Mouse (Mus musculus) liver, embryonic 13.5 days (tissue): ENCODE measurements around the gene Fbn1. TPM values are rescaled to one million over a fixed set of nuclear protein-coding genes. Genes with fewer than 3 reads are reported as not detected.

ENCODE experiments used
- ATAC-seq: fragments of 200-750 bp; cut with Nextera tagmentation; 2 replicates; pipeline ENCODE4 v1.8.0; 2017; ENCODE audit warnings: low read depth, mild to moderate bottlenecking, moderate number of reproducible peaks, moderate library complexity
- DNase-seq: peaks from one replicate; pipeline ENCODE4 v3.0.0; 2022
- H3K27ac ChIP-seq: fragments of 300-500 bp; sonication (generic); 2 replicates; pipeline ENCODE4 v1.5.1; 2015; ENCODE audit warnings: moderate library complexity, mild to moderate bottlenecking, inconsistent platforms
- H3K27me3 ChIP-seq: fragments of 300-500 bp; sonication (generic); 2 replicates; pipeline ENCODE4 v1.6.1; 2015; ENCODE audit warnings: mild to moderate bottlenecking, inconsistent platforms
- H3K36me3 ChIP-seq: fragments of 300-500 bp; sonication (generic); 2 replicates; pipeline ENCODE4 v1.6.1; 2015; ENCODE audit warnings: mild to moderate bottlenecking, inconsistent platforms
- H3K4me1 ChIP-seq: fragments of 300-500 bp; sonication (generic); replicated peaks from 2 replicates; pipeline ENCODE4 v1.6.1; 2015; ENCODE audit warnings: inconsistent platforms
- H3K4me2 ChIP-seq: fragments of 300-500 bp; sonication (generic); 2 replicates; pipeline ENCODE4 v1.6.1; 2015; ENCODE audit warnings: inconsistent platforms, mild to moderate bottlenecking, moderate library complexity
- H3K4me3 ChIP-seq: fragments of 300-500 bp; sonication (generic); replicated peaks from 2 replicates; pipeline ENCODE4 v1.5.1; 2015; ENCODE audit warnings: mild to moderate bottlenecking, inconsistent platforms
- H3K9ac ChIP-seq: fragments of 300-500 bp; sonication (generic); 2 replicates; pipeline ENCODE4 v1.6.1; 2015; ENCODE audit warnings: mild to moderate bottlenecking, inconsistent platforms
- H3K9me3 ChIP-seq: fragments of 300-500 bp; sonication (generic); replicated peaks from 2 replicates; pipeline ENCODE4 v1.6.1; 2016; ENCODE audit warnings: inconsistent platforms
- WGBS: fragments of 180-500 bp; shearing (Covaris S2); methylation state at CpG from one replicate; pipeline ENCODE4 v1.1.7; 2015; ENCODE audit not compliant: insufficient replicate concordance; 5-methylcytosine and 5-hydroxymethylcytosine counted together
- polyA plus RNA-seq: library from polyadenylated mRNA; unstranded; fragments of >200 nt; fragmentation: Nextera tagmentation; extraction: Ambion mirVana; gene quantifications from 2 replicates; pipeline ENCODE4 v1.2.1, GENCODE M21; 2015

The Fbn1 gene
- polyA plus RNA-seq, 1 experiment from 2014 or later = 1.2 TPM

- WGBS = 80% methylated on average over 7 of the region's 7 CpGs
- no peaks in the 10 kb centered on the region for H3K4me1 ChIP-seq
- H3K4me2 ChIP-seq = no peak overlapping the region
- no peak overlapping the region for H3K27ac ChIP-seq
- no peak for ATAC-seq
- H3K9ac ChIP-seq = no peak overlapping the region
- no peaks in the 10 kb centered on the region for H3K36me3 ChIP-seq
- DNase-seq = no peak
- no peak overlapping the region for H3K4me3 ChIP-seq
- H3K27me3 ChIP-seq = no peaks in the 10 kb centered on the region
- H3K9me3 ChIP-seq = no peaks in the 10 kb centered on the region
Observed at GRCm38 (mm10) chr2:125383273-125383641, 124.5 kb downstream of the Fbn1 start.

GRCm38 (mm10) chr2:125382613-125383272, 125.0 kb downstream of the Fbn1 start:
- H3K27ac ChIP-seq = no peak overlapping the region
- no peaks in the 10 kb centered on the region for H3K27me3 ChIP-seq
- WGBS = 65% methylated on average over 7 of the region's 7 CpGs
- ATAC-seq = no peak
- H3K4me3 ChIP-seq = no peak overlapping the region
- no peaks in the 10 kb centered on the region for H3K4me1 ChIP-seq
- no peaks in the 10 kb centered on the region for H3K36me3 ChIP-seq
- DNase-seq = no peak
- H3K4me2 ChIP-seq = no peak overlapping the region
- H3K9me3 ChIP-seq = no peaks in the 10 kb centered on the region
- H3K9ac ChIP-seq = no peak overlapping the region

- no peak for DNase-seq
- Histone ChIP-seq H3K4me2 (no peak overlapping the region), H3K9ac (no peak overlapping the region), H3K36me3 (no peaks in the 10 kb centered on the region), H3K4me1 (no peaks in the 10 kb centered on the region), H3K4me3 (no peak overlapping the region), H3K27ac (no peak overlapping the region), H3K9me3 (no peaks in the 10 kb centered on the region), H3K27me3 (no peaks in the 10 kb centered on the region)
- 72% methylated on average over 2 of the region's 2 CpGs for WGBS
- no peak for ATAC-seq
Observed at GRCm38 (mm10) chr2:125380086-125380485, 127.7 kb downstream of the Fbn1 start.

GRCm38 (mm10) chr2:125379206-125379605, 128.6 kb downstream of the Fbn1 start:
- DNase-seq (no peak), ATAC-seq (no peak)
- H3K9me3 ChIP-seq = no peaks in the 10 kb centered on the region
- H3K4me2 ChIP-seq = no peak overlapping the region
- no peak overlapping the region for H3K27ac ChIP-seq
- WGBS = 54% methylated on average over 2 of the region's 2 CpGs
- no peaks in the 10 kb centered on the region for H3K36me3 ChIP-seq
- no peaks in the 10 kb centered on the region for H3K27me3 ChIP-seq
- H3K4me3 ChIP-seq = no peak overlapping the region
- H3K4me1 ChIP-seq = no peaks in the 10 kb centered on the region
- H3K9ac ChIP-seq = no peak overlapping the region

- Histone ChIP-seq H3K36me3 (no peaks in the 10 kb centered on the region), H3K27ac (no peak overlapping the region), H3K4me3 (no peak overlapping the region), H3K9ac (no peak overlapping the region), H3K9me3 (no peaks in the 10 kb centered on the region), H3K4me2 (no peak overlapping the region), H3K4me1 (no peaks in the 10 kb centered on the region), H3K27me3 (no peaks in the 10 kb centered on the region)
- DNase-seq (no peak), ATAC-seq (no peak)
- 81% methylated on average over 5 of the region's 5 CpGs for WGBS
Observed at GRCm38 (mm10) chr2:125375926-125376325, 131.9 kb downstream of the Fbn1 start.

- H3K9me3 ChIP-seq = no peaks in the 10 kb centered on the region
- no peak overlapping the region for H3K4me3 ChIP-seq
- no peaks in the 10 kb centered on the region for H3K4me1 ChIP-seq
- no peak overlapping the region for H3K4me2 ChIP-seq
- no peak overlapping the region for H3K27ac ChIP-seq
- no peaks in the 10 kb centered on the region for H3K27me3 ChIP-seq
- no peak for ATAC-seq
- WGBS = 78% methylated on average over 10 of the region's 10 CpGs
- H3K36me3 ChIP-seq = no peaks in the 10 kb centered on the region
- DNase-seq = no peak
- no peak overlapping the region for H3K9ac ChIP-seq
Observed at GRCm38 (mm10) chr2:125375301-125375700, 132.5 kb downstream of the Fbn1 start.

- no peak overlapping the region for H3K4me3 ChIP-seq
- H3K27me3 ChIP-seq = no peaks in the 10 kb centered on the region
- H3K9ac ChIP-seq = no peak overlapping the region
- H3K4me1 ChIP-seq = no peaks in the 10 kb centered on the region
- WGBS = 82% methylated on average over 8 of the region's 8 CpGs
- no peaks in the 10 kb centered on the region for H3K9me3 ChIP-seq
- no peaks in the 10 kb centered on the region for H3K36me3 ChIP-seq
- ATAC-seq (no peak), DNase-seq (no peak)
- no peak overlapping the region for H3K27ac ChIP-seq
- H3K4me2 ChIP-seq = no peak overlapping the region
Observed at GRCm38 (mm10) chr2:125369666-125370065, 138.1 kb downstream of the Fbn1 start.

GRCm38 (mm10) chr2:125368616-125369015, 139.2 kb downstream of the Fbn1 start:
- no peaks in the 10 kb centered on the region for H3K27me3 ChIP-seq
- DNase-seq = no peak
- no peak for ATAC-seq
- no peaks in the 10 kb centered on the region for H3K4me1 ChIP-seq
- no peaks in the 10 kb centered on the region for H3K9me3 ChIP-seq
- no peak overlapping the region for H3K27ac ChIP-seq
- no peak overlapping the region for H3K4me2 ChIP-seq
- WGBS = 64% methylated on average over 4 of the region's 4 CpGs
- no peak overlapping the region for H3K4me3 ChIP-seq
- H3K9ac ChIP-seq = no peak overlapping the region
- no peaks in the 10 kb centered on the region for H3K36me3 ChIP-seq

- Histone ChIP-seq H3K9ac (no peak overlapping the region), H3K4me2 (no peak overlapping the region), H3K36me3 (no peaks in the 10 kb centered on the region), H3K4me1 (no peaks in the 10 kb centered on the region), H3K4me3 (no peak overlapping the region), H3K9me3 (no peaks in the 10 kb centered on the region), H3K27ac (no peak overlapping the region), H3K27me3 (no peaks in the 10 kb centered on the region)
- no peak for DNase-seq
- 53% methylated on average over 4 of the region's 4 CpGs for WGBS
- no peak for ATAC-seq
Observed at GRCm38 (mm10) chr2:125361661-125362060, 146.1 kb downstream of the Fbn1 start.

GRCm38 (mm10) chr2:125356486-125356885, 151.3 kb downstream of the Fbn1 start:
- no peak for DNase-seq
- Histone ChIP-seq H3K27ac (no peak overlapping the region), H3K4me2 (no peak overlapping the region), H3K4me1 (no peaks in the 10 kb centered on the region), H3K9ac (no peak overlapping the region), H3K27me3 (no peaks in the 10 kb centered on the region), H3K4me3 (no peak overlapping the region), H3K36me3 (no peaks in the 10 kb centered on the region), H3K9me3 (no peaks in the 10 kb centered on the region)
- 52% methylated on average over 3 of the region's 3 CpGs for WGBS
- no peak for ATAC-seq

- Histone ChIP-seq H3K27me3 (no peaks in the 10 kb centered on the region), H3K4me3 (no peak overlapping the region), H3K4me2 (no peak overlapping the region), H3K9ac (no peak overlapping the region), H3K4me1 (no peaks in the 10 kb centered on the region), H3K9me3 (no peaks in the 10 kb centered on the region), H3K27ac (no peak overlapping the region), H3K36me3 (no peaks in the 10 kb centered on the region)
- WGBS = 71% methylated on average over 5 of the region's 5 CpGs
- DNase-seq = no peak
- no peak for ATAC-seq
Observed at GRCm38 (mm10) chr2:125356068-125356467, 151.7 kb downstream of the Fbn1 start.

- Histone ChIP-seq H3K4me1 (no peaks in the 10 kb centered on the region), H3K9me3 (no peaks in the 10 kb centered on the region), H3K27ac (no peak overlapping the region), H3K9ac (no peak overlapping the region), H3K36me3 (no peaks in the 10 kb centered on the region), H3K4me3 (no peak overlapping the region), H3K4me2 (no peak overlapping the region), H3K27me3 (no peaks in the 10 kb centered on the region)
- 66% methylated on average over 11 of the region's 11 CpGs for WGBS
- ATAC-seq (no peak), DNase-seq (no peak)
Observed at GRCm38 (mm10) chr2:125355216-125355971, 152.4 kb downstream of the Fbn1 start.
